Mouse (Mus musculus): ENCODE data around the gene Pld1. TPM values are rescaled to one million over a fixed set of nuclear protein-coding genes. Genes with fewer than 3 reads are reported as not detected.

Pld1 gene
- polyA plus RNA-seq, 1 experiment, result 14.9 TPM

GRCm38 (mm10) chr3:28081012-28081411 is 142.5 kb downstream of the Pld1 start:
- Histone ChIP-seq H3K36me3 (ENCODE audit: control insufficient read depth, insufficient read depth, low read length) (peaks cover 58% of the 10 kb centered on the region), H3K27me3 (ENCODE audit: control insufficient read depth, insufficient read depth, low read length) (no peaks in the 10 kb centered on the region), H3K4me1 (ENCODE audit: control insufficient read depth, insufficient read depth, insufficient read length, low read length) (no peaks in the 10 kb centered on the region), H3K4me3 (ENCODE audit: low read depth, low read length) (no peak overlapping the region), H3K27ac (ENCODE audit: insufficient read depth, low read depth, low read length) (no peak overlapping the region)
- TF ChIP-seq CTCF (IDR thresholded peaks at IDR 0.05; ENCODE audit: extremely low read depth, insufficient read length, insufficient replicate concordance, low read depth, low read length) (no peak), POLR2A (IDR thresholded peaks at IDR 0.05; ENCODE audit: low read depth, low read length) (no peak)
- 43% methylated on average over 6 of the region's 6 CpGs for WGBS

- no peaks in the 10 kb centered on the region for H3K27me3 ChIP-seq (ENCODE audit: control insufficient read depth, insufficient read depth, low read length)
- no peak overlapping the region for H3K4me3 ChIP-seq (ENCODE audit: low read depth, low read length)
- no peak for TF ChIP-seq POLR2A (IDR thresholded peaks at IDR 0.05; ENCODE audit: low read depth, low read length)
- TF ChIP-seq CTCF (IDR thresholded peaks at IDR 0.05; ENCODE audit: extremely low read depth, insufficient read length, insufficient replicate concordance, low read depth, low read length), result no peak
- H3K27ac ChIP-seq (ENCODE audit: insufficient read depth, low read depth, low read length), result no peak overlapping the region
- no peaks in the 10 kb centered on the region for H3K4me1 ChIP-seq (ENCODE audit: control insufficient read depth, insufficient read depth, insufficient read length, low read length)
- 85% methylated on average over 3 of the region's 3 CpGs for WGBS
- peaks cover 50% of the 10 kb centered on the region for H3K36me3 ChIP-seq (ENCODE audit: control insufficient read depth, insufficient read depth, low read length)
Measured at GRCm38 (mm10) chr3:28083218-28083617, 144.7 kb downstream of the Pld1 start.

- Histone ChIP-seq H3K4me3 (ENCODE audit: low read depth, low read length) (no peak overlapping the region), H3K27ac (ENCODE audit: insufficient read depth, low read depth, low read length) (no peak overlapping the region), H3K36me3 (ENCODE audit: control insufficient read depth, insufficient read depth, low read length) (peaks cover 51% of the 10 kb centered on the region), H3K27me3 (ENCODE audit: control insufficient read depth, insufficient read depth, low read length) (no peaks in the 10 kb centered on the region), H3K4me1 (ENCODE audit: control insufficient read depth, insufficient read depth, insufficient read length, low read length) (no peaks in the 10 kb centered on the region)
- TF ChIP-seq CTCF (IDR thresholded peaks at IDR 0.05; ENCODE audit: extremely low read depth, insufficient read length, insufficient replicate concordance, low read depth, low read length) (no peak), POLR2A (IDR thresholded peaks at IDR 0.05; ENCODE audit: low read depth, low read length) (no peak)
- 85% methylated on average over 2 of the region's 2 CpGs for WGBS
Measured at GRCm38 (mm10) chr3:28084281-28084680, 145.8 kb downstream of the Pld1 start.

GRCm38 (mm10) chr3:28091296-28091695 is 152.8 kb downstream of the Pld1 start:
- 97% methylated on average over 1 of the region's 1 CpGs for WGBS
- no peaks in the 10 kb centered on the region for H3K4me1 ChIP-seq (ENCODE audit: control insufficient read depth, insufficient read depth, insufficient read length, low read length)
- H3K27ac ChIP-seq (ENCODE audit: insufficient read depth, low read depth, low read length), result no peak overlapping the region
- peaks cover 66% of the 10 kb centered on the region for H3K36me3 ChIP-seq (ENCODE audit: control insufficient read depth, insufficient read depth, low read length)
- TF ChIP-seq CTCF (IDR thresholded peaks at IDR 0.05; ENCODE audit: extremely low read depth, insufficient read length, insufficient replicate concordance, low read depth, low read length), result no peak
- TF ChIP-seq POLR2A (IDR thresholded peaks at IDR 0.05; ENCODE audit: low read depth, low read length), result no peak
- no peak overlapping the region for H3K4me3 ChIP-seq (ENCODE audit: low read depth, low read length)
- H3K27me3 ChIP-seq (ENCODE audit: control insufficient read depth, insufficient read depth, low read length), result no peaks in the 10 kb centered on the region

GRCm38 (mm10) chr3:28091741-28092140 is 153.2 kb downstream of the Pld1 start:
- peaks cover 70% of the 10 kb centered on the region for H3K36me3 ChIP-seq (ENCODE audit: control insufficient read depth, insufficient read depth, low read length)
- H3K27me3 ChIP-seq (ENCODE audit: control insufficient read depth, insufficient read depth, low read length), result no peaks in the 10 kb centered on the region
- 87% methylated on average over 2 of the region's 2 CpGs for WGBS
- H3K4me3 ChIP-seq (ENCODE audit: low read depth, low read length), result no peak overlapping the region
- TF ChIP-seq CTCF (IDR thresholded peaks at IDR 0.05; ENCODE audit: extremely low read depth, insufficient read length, insufficient replicate concordance, low read depth, low read length), result no peak
- TF ChIP-seq POLR2A (IDR thresholded peaks at IDR 0.05; ENCODE audit: low read depth, low read length), result no peak
- no peaks in the 10 kb centered on the region for H3K4me1 ChIP-seq (ENCODE audit: control insufficient read depth, insufficient read depth, insufficient read length, low read length)
- H3K27ac ChIP-seq (ENCODE audit: insufficient read depth, low read depth, low read length), result no peak overlapping the region

GRCm38 (mm10) chr3:28093684-28094302 is 155.3 kb downstream of the Pld1 start:
- no peaks in the 10 kb centered on the region for H3K27me3 ChIP-seq (ENCODE audit: control insufficient read depth, insufficient read depth, low read length)
- no peak for TF ChIP-seq POLR2A (IDR thresholded peaks at IDR 0.05; ENCODE audit: low read depth, low read length)
- no peak for TF ChIP-seq CTCF (IDR thresholded peaks at IDR 0.05; ENCODE audit: extremely low read depth, insufficient read length, insufficient replicate concordance, low read depth, low read length)
- no peaks in the 10 kb centered on the region for H3K4me1 ChIP-seq (ENCODE audit: control insufficient read depth, insufficient read depth, insufficient read length, low read length)
- peaks cover 72% of the 10 kb centered on the region for H3K36me3 ChIP-seq (ENCODE audit: control insufficient read depth, insufficient read depth, low read length)
- H3K27ac ChIP-seq (ENCODE audit: insufficient read depth, low read depth, low read length), result no peak overlapping the region
- 82% methylated on average over 9 of the region's 9 CpGs for WGBS
- no peak overlapping the region for H3K4me3 ChIP-seq (ENCODE audit: low read depth, low read length)

- TF ChIP-seq CTCF (IDR thresholded peaks at IDR 0.05; ENCODE audit: extremely low read depth, insufficient read length, insufficient replicate concordance, low read depth, low read length), result no peak
- TF ChIP-seq POLR2A (IDR thresholded peaks at IDR 0.05; ENCODE audit: low read depth, low read length), result no peak
- Histone ChIP-seq H3K4me1 (ENCODE audit: control insufficient read depth, insufficient read depth, insufficient read length, low read length) (no peaks in the 10 kb centered on the region), H3K27me3 (ENCODE audit: control insufficient read depth, insufficient read depth, low read length) (no peaks in the 10 kb centered on the region), H3K36me3 (ENCODE audit: control insufficient read depth, insufficient read depth, low read length) (peaks cover 77% of the 10 kb centered on the region), H3K27ac (ENCODE audit: insufficient read depth, low read depth, low read length) (no peak overlapping the region), H3K4me3 (ENCODE audit: low read depth, low read length) (no peak overlapping the region)
- WGBS, result 96% methylated on average over 9 of the region's 9 CpGs
Measured at GRCm38 (mm10) chr3:28095451-28095850, 157.0 kb downstream of the Pld1 start.

Measured in small intestine, adult 2 months (tissue).